Mouse (Mus musculus) retina, adult 2 months (tissue): ENCODE results near the gene Pfpl.

ENCODE experiments used
- DNase-seq: peaks from one replicate; pipeline ENCODE4 v3.0.0-alpha.2; 2012; ENCODE audit warnings: low read depth, low spot score

The Pfpl gene

DNA sequence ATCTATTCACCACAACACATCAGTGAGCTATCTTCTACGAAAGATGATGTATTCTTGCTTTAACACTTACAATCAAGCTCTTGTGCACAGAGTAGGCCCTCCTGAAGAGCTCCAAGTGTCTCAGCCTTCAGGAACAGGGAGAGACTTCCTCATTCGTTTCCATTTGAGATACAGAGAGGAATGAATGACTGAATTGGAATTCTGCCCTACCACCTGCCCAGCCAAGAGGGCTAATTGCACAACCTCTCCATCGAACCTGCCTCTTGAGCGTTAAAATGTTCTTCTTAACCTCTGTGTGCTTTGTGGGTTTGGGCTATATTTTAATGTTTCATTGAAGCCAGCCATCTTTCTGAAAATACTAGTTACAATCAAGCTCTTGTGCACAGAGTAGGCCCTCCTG lies 37.0 kb downstream of the Pfpl start:
- DNase-seq = no peak

DNA sequence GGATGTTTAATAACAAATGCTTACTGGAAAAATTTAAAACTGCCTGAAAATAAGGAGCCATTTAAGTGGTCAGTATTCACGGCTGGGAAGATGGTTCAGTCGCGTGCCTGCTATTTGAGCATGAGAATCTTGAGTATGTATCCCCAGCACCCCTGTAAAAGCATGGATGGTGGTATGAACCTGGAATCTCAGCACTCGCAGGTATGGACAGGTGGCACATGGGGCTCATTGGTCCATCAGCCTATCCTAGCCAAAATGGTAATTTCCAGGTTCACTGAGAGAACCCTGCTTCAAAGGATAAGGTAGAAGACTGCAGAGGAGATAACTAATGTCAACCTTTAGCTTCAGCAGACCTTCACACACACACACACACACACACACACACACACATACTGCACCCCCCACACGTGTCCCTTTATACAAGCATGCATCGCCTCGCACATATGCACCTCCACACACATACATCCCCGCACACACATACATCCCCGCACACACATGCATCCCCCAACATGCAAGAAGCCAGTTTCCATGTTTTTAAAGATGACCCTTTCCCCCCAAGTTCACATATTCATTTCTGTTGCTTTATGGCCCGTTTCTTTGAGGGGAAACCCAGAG lies 37.9 kb downstream of the Pfpl start:
- no peak for DNase-seq

DNA sequence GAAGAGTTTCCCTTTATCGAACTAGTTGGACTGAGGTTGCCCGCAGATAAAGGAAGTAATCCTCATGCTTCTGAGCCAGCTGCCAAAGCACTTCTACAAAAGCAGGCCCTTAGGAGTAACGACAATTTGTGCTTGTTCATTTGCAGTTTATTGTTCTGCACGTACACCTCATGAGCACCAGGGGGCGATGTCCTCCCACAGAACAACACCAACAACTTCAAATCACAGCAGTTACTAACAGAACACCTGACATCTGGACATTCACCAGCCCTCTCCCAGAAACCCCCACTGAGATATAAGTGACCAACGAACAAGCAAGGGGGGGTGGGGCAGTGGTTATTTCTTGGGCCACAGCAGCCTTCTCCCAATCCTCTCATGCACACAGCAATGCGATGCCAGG lies 38.5 kb downstream of the Pfpl start:
- peak; percentile 37 for DNase-seq

DNA sequence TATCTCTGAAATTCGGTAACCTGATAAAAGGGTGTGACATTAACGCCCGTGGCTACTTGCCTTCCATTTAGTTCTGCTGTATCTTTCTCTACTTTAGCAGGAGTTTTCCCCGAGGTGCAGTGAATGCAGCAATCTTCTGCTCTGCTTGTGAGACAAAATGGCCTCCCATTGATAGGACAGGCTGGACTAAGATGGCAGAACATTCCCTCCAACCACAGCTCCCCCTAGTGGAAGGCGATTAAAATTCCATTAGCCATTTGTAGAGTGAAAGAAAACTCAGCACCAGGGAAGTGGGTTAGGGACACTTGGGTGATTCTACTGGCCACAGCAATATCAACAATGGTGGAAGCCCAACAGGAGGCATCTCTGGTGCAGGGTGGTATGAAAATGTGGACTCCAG lies 39.7 kb downstream of the Pfpl start:
- DNase-seq = no peak

DNA sequence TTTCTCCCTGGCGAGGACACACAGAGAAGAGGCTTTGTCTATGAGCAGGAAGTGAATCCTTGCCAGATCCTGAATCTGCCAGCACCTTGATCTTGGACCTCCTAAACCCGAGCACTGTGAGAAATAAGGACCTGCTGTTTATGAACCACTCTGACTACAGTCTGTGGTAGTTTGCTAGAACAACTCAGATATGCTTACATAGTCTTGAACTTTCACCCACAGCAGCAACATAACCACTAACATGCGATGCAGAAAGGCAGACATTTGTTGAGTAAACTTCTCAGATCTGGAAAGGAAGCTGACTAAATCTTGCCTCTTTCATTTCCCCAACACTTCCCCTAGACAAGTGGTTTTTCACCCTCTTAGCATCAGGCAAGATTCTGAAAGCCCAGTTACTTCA lies 44.2 kb downstream of the Pfpl start:
- no peak for DNase-seq

DNA sequence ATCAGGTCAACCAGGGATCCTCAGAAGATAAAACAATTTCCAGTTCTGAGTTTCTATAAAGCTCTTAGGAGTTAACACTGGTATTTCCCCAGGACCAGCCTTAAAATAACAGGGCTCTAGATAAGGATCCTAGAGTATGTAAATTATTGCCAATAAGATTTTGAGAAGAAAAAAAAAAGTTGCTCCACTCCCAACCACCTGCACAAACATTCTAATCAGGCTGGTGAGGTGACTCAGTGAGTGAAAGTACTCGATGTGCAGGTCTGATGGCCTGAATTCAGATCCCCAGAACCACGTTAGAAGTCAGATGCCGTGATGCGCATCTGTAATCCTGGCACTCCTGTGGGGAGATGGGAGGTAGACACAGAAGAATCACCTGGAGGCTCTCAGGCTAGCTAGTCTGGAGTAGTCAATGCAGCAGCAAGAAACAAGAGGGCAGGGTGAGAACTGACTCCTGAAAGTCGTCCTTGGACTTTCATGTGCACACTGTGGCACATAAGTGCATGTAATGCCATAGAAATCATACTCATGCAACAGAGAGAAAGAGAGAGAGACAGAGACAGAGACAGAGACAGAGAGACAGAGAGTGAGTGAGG lies 44.8 kb downstream of the Pfpl start:
- DNase-seq = no peak

DNA sequence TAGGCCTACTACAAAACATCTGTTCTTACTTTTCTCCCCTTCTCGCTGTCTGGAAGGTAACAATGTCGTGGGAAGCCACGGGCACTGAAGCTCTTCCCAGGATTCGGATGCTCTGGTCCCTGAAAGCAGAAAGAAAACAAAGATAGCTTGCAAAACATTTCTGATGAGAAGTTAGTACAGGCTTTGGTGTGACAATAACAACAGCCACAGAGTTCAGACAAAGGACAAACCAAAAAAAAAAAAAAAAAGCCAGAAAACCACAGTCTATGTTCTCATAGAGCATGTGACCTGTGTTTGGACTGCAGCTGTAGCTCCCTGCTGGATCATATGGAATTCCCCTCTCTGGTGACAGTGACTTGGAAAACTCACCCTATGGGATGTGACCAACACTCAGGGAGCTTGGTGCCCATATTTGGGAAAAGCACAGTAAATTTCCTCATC lies 45.5 kb downstream of the Pfpl start:
- no peak for DNase-seq

DNA sequence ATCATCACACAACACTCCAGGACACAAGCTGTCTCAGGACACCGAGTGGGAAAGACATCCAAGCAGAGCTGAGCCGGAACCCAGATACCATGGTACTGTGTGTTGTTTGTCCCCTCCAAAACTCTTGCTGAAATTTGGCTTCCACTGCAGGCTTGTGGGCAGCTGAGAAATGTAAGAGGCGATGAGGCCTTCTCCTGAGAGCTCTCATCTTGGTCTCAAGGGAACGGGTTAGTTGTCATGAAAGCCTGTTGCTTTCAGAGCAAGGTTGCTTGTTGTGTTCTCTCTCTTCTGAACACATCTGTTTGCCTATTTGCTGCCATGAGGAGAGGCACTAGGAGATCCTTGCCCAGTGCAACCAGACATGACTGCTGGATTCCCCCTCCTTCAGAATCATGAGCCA lies 46.2 kb downstream of the Pfpl start:
- DNase-seq = no peak

DNA sequence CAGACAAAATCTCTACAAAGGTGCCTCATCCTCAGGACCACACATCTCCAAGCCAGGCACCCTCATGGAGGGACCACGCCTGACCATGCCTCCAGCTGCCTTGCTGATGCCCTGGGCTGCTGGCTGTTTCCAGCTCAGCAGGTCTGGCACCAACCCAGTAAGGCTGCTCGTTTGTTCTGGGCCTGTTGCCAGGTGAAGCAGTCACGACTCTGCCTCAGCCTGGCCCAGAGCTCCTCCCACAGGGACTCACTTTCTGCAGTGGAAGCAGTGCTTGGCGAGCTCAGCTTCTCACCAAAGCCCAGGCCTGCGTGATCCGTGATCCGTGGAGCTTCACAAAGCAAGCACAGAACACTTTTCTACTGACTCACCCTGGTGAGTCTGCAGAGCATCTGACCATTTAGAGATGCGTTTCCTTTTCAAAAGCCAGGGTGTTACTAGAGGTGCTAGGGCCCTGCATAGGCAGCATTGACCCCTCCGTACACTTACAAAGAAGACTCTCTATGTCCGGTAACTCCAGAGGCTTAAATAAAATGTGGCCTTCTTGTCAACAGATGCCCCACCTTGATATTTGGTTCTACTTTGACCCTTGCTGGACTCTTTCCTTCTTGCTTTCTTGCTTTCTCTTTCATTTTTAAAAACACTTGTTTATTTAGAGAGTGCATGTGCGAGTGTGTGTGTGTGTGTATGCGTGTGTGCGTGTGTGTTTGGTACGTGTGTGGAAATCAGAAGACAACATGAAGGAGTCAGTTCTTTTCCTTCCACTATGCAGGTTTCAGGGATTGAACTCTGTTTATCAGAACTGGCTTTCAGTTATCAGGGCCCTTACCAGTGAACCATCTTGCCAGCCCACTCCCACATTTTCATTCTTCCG lies 47.9 kb downstream of the Pfpl start:
- DNase-seq = peak; percentile 47

DNA sequence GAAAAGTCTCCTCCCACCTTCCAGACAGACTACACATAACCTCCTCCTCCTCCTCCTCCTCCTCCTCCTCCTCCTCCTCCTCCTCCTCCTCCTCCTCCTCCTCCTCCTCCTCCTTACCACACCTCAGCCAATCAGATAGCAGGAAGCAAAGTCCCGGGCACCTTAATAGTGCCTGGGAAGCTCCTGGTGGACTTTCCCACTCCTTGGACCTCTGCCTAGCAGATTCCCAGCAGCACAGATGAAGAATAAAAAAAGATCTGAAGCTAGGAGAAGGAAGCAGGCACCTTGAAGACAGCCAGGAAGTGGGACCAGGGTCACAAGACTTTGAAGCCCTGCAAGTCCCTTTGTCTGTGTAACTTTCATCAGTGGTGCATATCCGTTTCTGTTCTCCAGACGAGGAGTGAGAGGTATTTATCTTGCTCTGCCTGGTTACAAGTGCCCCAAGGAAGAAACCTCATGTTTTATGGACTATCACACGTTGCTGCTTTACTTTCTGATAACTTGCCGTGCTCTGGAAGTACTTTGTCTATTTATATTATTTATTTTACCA lies 49.1 kb downstream of the Pfpl start:
- DNase-seq = no peak

DNA sequence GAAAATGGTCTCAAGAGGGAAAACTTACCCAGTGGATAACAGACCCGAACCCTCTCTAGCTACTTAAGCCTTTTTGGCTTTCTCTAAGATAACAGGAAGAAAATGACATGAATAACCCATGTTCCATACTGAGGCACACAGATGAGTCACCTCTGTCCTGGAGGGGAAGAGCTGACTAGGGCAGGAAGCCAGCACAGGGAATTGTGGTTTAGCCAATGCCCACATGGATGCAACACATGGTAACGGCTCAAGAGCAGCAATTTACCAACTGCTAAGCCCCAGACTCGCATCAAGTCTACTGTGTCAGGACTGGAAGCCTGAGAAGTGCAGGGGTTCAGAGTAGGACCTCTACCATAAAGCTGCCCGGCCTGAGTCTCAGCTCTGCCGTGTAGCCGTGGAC lies 50.7 kb downstream of the Pfpl start:
- DNase-seq = no peak
